Mouse (Mus musculus) olfactory bulb, adult 2 months (tissue): ENCODE results near the gene Atf2. TPM values are rescaled to one million over a fixed set of nuclear protein-coding genes. Genes with fewer than 3 reads are reported as not detected.
A peak's percentile ranks its signal among the peaks of the same experiment; 100 is the strongest.

ENCODE experiments used
- H3K27ac ChIP-seq: fragments of 200-500 bp; 2 replicates; pipeline ENCODE4 v1.5.1; 2012; ENCODE audit warnings: low read depth, low read length; ENCODE audit not compliant: insufficient read depth
- H3K4me1 ChIP-seq: fragments of 200-500 bp; 2 replicates; pipeline ENCODE4 v1.6.1; 2012; ENCODE audit warnings: low read length; ENCODE audit not compliant: control insufficient read depth, insufficient read depth
- H3K4me3 ChIP-seq: fragments of 200-500 bp; 2 replicates; pipeline ENCODE4 v1.5.1; 2012; ENCODE audit warnings: mild to moderate bottlenecking, low read depth, low read length, moderate library complexity; ENCODE audit not compliant: insufficient read depth
- CTCF ChIP-seq: fragments of 200-500 bp; IDR thresholded peaks from 2 replicates; pipeline ENCODE4 v1.5.1; 2012; ENCODE audit warnings: low read depth, mild to moderate bottlenecking, low read length, moderate library complexity; ENCODE audit not compliant: insufficient read depth
- POLR2A ChIP-seq: fragments of 200-500 bp; IDR thresholded peaks from 2 replicates; pipeline ENCODE4 v1.6.1; 2012; ENCODE audit warnings: mild to moderate bottlenecking, low read depth, low read length, moderate library complexity; ENCODE audit not compliant: insufficient read depth
- WGBS: fragments of 180-500 bp; shearing (Covaris S2); methylation state at CpG from one replicate; pipeline ENCODE4 v1.1.7; 2018; 5-methylcytosine and 5-hydroxymethylcytosine counted together
- polyA plus RNA-seq: library from polyadenylated mRNA; stranded (reverse); fragments of >200 nt; gene quantifications from 2 replicates; pipeline ENCODE4 v1.2.4, GENCODE M21; 2012; ENCODE audit warnings: low replicate concordance; ENCODE audit not compliant: missing spikeins, insufficient read depth, insufficient read length

Atf2 gene
- polyA plus RNA-seq, 1 experiment, result 176 TPM

GRCm38 (mm10) chr2:73782371-73782905 lies 110.0 kb downstream of the Atf2 start:
- no peak overlapping the region for H3K27ac ChIP-seq
- TF ChIP-seq CTCF (no peak), POLR2A (no peak)
- 51% methylated on average over 9 of the region's 9 CpGs for WGBS
- H3K4me1 ChIP-seq, result 0 out of 2 replicates have a peak, but pooled peaks cover 2% of the 10 kb centered on the region
- H3K4me3 ChIP-seq, result no peak overlapping the region

GRCm38 (mm10) chr2:73780321-73781010 lies 112.0 kb downstream of the Atf2 start:
- Histone ChIP-seq H3K4me3 (no peak overlapping the region), H3K27ac (no peak overlapping the region), H3K4me1 (0 out of 2 replicates have a peak, but pooled peaks cover 2% of the 10 kb centered on the region)
- TF ChIP-seq POLR2A (no peak), CTCF (no peak)
- WGBS, result 62% methylated on average over 14 of the region's 14 CpGs

- no peak for TF ChIP-seq POLR2A
- no peak for TF ChIP-seq CTCF
- Histone ChIP-seq H3K4me3 (no peak overlapping the region), H3K27ac (no peak overlapping the region), H3K4me1 (0 out of 2 replicates have a peak, but pooled peaks cover 2% of the 10 kb centered on the region)
- 23% methylated on average over 7 of the region's 7 CpGs for WGBS
These were observed 112.6 kb downstream of the Atf2 start for GRCm38 (mm10) chr2:73779796-73780195.

GRCm38 (mm10) chr2:73779016-73779595 lies 113.3 kb downstream of the Atf2 start:
- 52% methylated on average over 4 of the region's 4 CpGs for WGBS
- Histone ChIP-seq H3K4me1 (0 out of 2 replicates have a peak, but pooled peaks cover 2% of the 10 kb centered on the region), H3K27ac (no peak overlapping the region), H3K4me3 (no peak overlapping the region)
- TF ChIP-seq CTCF (no peak), POLR2A (no peak)

- no peak overlapping the region for H3K4me3 ChIP-seq
- no peak for TF ChIP-seq POLR2A
- no peak for TF ChIP-seq CTCF
- no peak overlapping the region for H3K27ac ChIP-seq
- H3K4me1 ChIP-seq, result 0 out of 2 replicates have a peak, but pooled peaks cover 2% of the 10 kb centered on the region
- 69% methylated on average over 4 of the region's 4 CpGs for WGBS
These were observed 115.5 kb downstream of the Atf2 start for GRCm38 (mm10) chr2:73776936-73777335.

GRCm38 (mm10) chr2:73775683-73776310 lies 116.6 kb downstream of the Atf2 start:
- TF ChIP-seq CTCF (no peak), POLR2A (no peak)
- 2% methylated on average over 22 of the region's 22 CpGs for WGBS
- Histone ChIP-seq H3K27ac (no peak overlapping the region), H3K4me1 (0 out of 2 replicates have a peak, but pooled peaks cover 2% of the 10 kb centered on the region), H3K4me3 (peak overlapping the region; percentile 71)

GRCm38 (mm10) chr2:73774786-73775682 lies 117.4 kb downstream of the Atf2 start, which contains the start of gene Chn1:
Gene Chn1 (minus strand): TSS chr2:73775346.
- H3K4me1 ChIP-seq, result no peaks in the 10 kb centered on the region
- 9% methylated on average over 131 of the region's 131 CpGs for WGBS
- no peak for TF ChIP-seq CTCF
- peak; percentile 24; the same call in 1 of the 2 replicates for TF ChIP-seq POLR2A
- H3K27ac ChIP-seq, result no peak within 1 kb of the TSS
- H3K4me3 ChIP-seq, result peak within 1 kb of the TSS; percentile 71

- no peak overlapping the region for H3K27ac ChIP-seq
- H3K4me3 ChIP-seq, result no peak overlapping the region
- no peaks in the 10 kb centered on the region for H3K4me1 ChIP-seq
- 49% methylated on average over 1 of the region's 1 CpGs for WGBS
- TF ChIP-seq POLR2A (no peak), CTCF (no peak)
These were observed 119.5 kb downstream of the Atf2 start for GRCm38 (mm10) chr2:73772945-73773344.
